Mouse (Mus musculus): Measurements from ENCODE around the gene Ifitm5.

GRCm38 (mm10) chr7:140949255-140949654 lies 836 bp downstream of the Ifitm5 start:
- TF ChIP-seq POLR2A (IDR thresholded peaks at IDR 0.05; ENCODE audit: insufficient read depth, low read depth, low read length) (no peak), CTCF (IDR thresholded peaks at IDR 0.05; ENCODE audit: insufficient read depth, low read depth, low read length) (no peak)

Measured in olfactory bulb, adult 2 months (tissue).